In genomic region chr16:26447594-26447993, GRCm38 (mm10) we compare ENCODE assay signal across 8 mouse cellular contexts. TPM values are rescaled to one million over a fixed set of nuclear protein-coding genes. Genes with fewer than 3 reads are reported as not detected.
DNase-seq lines count a peak whose midpoint lies in the region; ATAC-seq and TF ChIP-seq lines count a peak whose summit lies in the region.

No protein-coding gene starts in this region.

- no peak overlapping the region for H3K4me2 ChIP-seq in forebrain, embryonic 13.5 days
- 0 out of 2 replicates have a peak overlapping the region, but pooled peaks have one; percentile 4 for H3K4me2 ChIP-seq in heart, embryonic 16.5 days (ENCODE audit: low read depth, low read length)

- H3K27me3 ChIP-seq in forebrain, embryonic 13.5 days, result no peaks in the 10 kb centered on the region
- H3K27me3 ChIP-seq in forebrain, embryonic 10.5 days (ENCODE audit: poor library complexity, severe bottlenecking), result no peaks in the 10 kb centered on the region
- H3K27me3 ChIP-seq in heart, embryonic 16.5 days (ENCODE audit: control insufficient read depth, insufficient read depth, low read length), result no peaks in the 10 kb centered on the region

- peak; percentile 31 for TF ChIP-seq CTCF in left cerebral cortex, adult 2 months (IDR thresholded peaks at IDR 0.05)

- peak; percentile 58; the same call in 1 of the 2 replicates for ATAC-seq in forebrain, embryonic 13.5 days
- no peak; the same call in 1 of the 2 replicates for ATAC-seq in heart, embryonic 16.5 days (replicated peaks; ENCODE audit: extremely low read depth, insufficient read depth, low FRiP score)

- H3K4me1 ChIP-seq in forebrain, embryonic 13.5 days, result no peaks in the 10 kb centered on the region
- H3K4me1 ChIP-seq in forebrain, embryonic 10.5 days, result no peaks in the 10 kb centered on the region
- H3K4me1 ChIP-seq in heart, embryonic 16.5 days (ENCODE audit: control insufficient read depth, insufficient read depth, low read length), result peaks cover 7% of the 10 kb centered on the region

- no peak overlapping the region for H3K4me3 ChIP-seq in forebrain, embryonic 13.5 days
- H3K4me3 ChIP-seq in forebrain, embryonic 10.5 days, result no peak overlapping the region
- no peak overlapping the region for H3K4me3 ChIP-seq in heart, embryonic 16.5 days (ENCODE audit: low read length)
- H3K4me3 ChIP-seq in left cerebral cortex, adult 2 months, result no peak overlapping the region

- H3K9ac ChIP-seq in forebrain, embryonic 13.5 days, result no peak overlapping the region
- H3K9ac ChIP-seq in heart, embryonic 16.5 days (ENCODE audit: low read length), result no peak overlapping the region

- DNase-seq in forebrain, embryonic 10.5 days (ENCODE audit: extremely low spot score, low spot score), result no peak
- DNase-seq in urinary bladder, adult 18-20 months (ENCODE audit: low spot score in 2 of 2), result peak; percentile 25 to 44
- no peak for DNase-seq in urinary bladder, adult 2 months (ENCODE audit: low spot score)
- peak; percentile 14 to 32 for DNase-seq in left cerebral cortex, adult 2 months (ENCODE audit: extremely low spot score in 1 of 2, low spot score in 2 of 2)
- DNase-seq in spleen, postnatal 10 days (ENCODE audit: low spot score in 2 of 2), result no peak
- no peak for DNase-seq in spleen, postnatal 36 days (ENCODE audit: low spot score in 2 of 2)

- no peak overlapping the region for H3K27ac ChIP-seq in forebrain, embryonic 13.5 days
- no peak overlapping the region for H3K27ac ChIP-seq in forebrain, embryonic 10.5 days
- no peak overlapping the region for H3K27ac ChIP-seq in heart, embryonic 16.5 days (ENCODE audit: low read length)
- H3K27ac ChIP-seq in left cerebral cortex, adult 2 months, result no peak overlapping the region

- 70% methylated on average over 2 of the region's 2 CpGs for WGBS in forebrain, embryonic 13.5 days
- 70% methylated on average over 2 of the region's 2 CpGs for WGBS in forebrain, embryonic 10.5 days
- WGBS in heart, embryonic 16.5 days, result 42% methylated on average over 2 of the region's 2 CpGs

- intact Hi-C loops in left cerebral cortex, adult 2 months (cut with DNase I), result loop anchor here (5.0 kb wide), 1 partner anchor 210 kb away; no protein-coding TSS in a partner anchor

- no peaks in the 10 kb centered on the region for H3K36me3 ChIP-seq in forebrain, embryonic 13.5 days (ENCODE audit: poor library complexity, severe bottlenecking)
- H3K36me3 ChIP-seq in forebrain, embryonic 10.5 days (replicated peaks), result no peaks in the 10 kb centered on the region
- no peaks in the 10 kb centered on the region for H3K36me3 ChIP-seq in heart, embryonic 16.5 days (ENCODE audit: control insufficient read depth, insufficient read depth)

- no peaks in the 10 kb centered on the region for H3K9me3 ChIP-seq in forebrain, embryonic 13.5 days (replicated peaks)
- H3K9me3 ChIP-seq in forebrain, embryonic 10.5 days, result no peaks in the 10 kb centered on the region
- no peaks in the 10 kb centered on the region for H3K9me3 ChIP-seq in heart, embryonic 16.5 days (replicated peaks; ENCODE audit: control insufficient read depth, low read length)

RNA-seq across cellular contexts. Expression of gene Cldn16, which starts 15.3 kb away (rescaled TPM):
- polyA plus RNA-seq in forebrain, embryonic 13.5 days (2015; fragmentation: Nextera tagmentation; extraction: Ambion mirVana), result not detected in 2 replicates
- not detected in 2 replicates for polyA plus RNA-seq in forebrain, embryonic 10.5 days (2016; fragmentation: Nextera tagmentation; extraction: Ambion mirVana)
- polyA plus RNA-seq in urinary bladder, adult 2 months (2012; rRNA removed), result not detected in 2 replicates
- not detected in 2 replicates for polyA plus RNA-seq in heart, embryonic 16.5 days (2015; fragmentation: Nextera tagmentation; extraction: Ambion mirVana)
- not detected for total RNA-seq in left cerebral cortex, adult 2 months (2021)

Comparison
In these comparisons a context has a peak if more than half of its experiments do, and no peak if none do; other contexts are left out.
1. DNase-seq: peak in urinary bladder, adult 18-20 months (2 of 2) and left cerebral cortex, adult 2 months (2 of 2); none in forebrain, embryonic 10.5 days (single experiment), urinary bladder, adult 2 months (single experiment), spleen, postnatal 10 days (0 of 2) and spleen, postnatal 36 days (0 of 2).